17 mouse cellular contexts compared by ENCODE assay signal in the genomic region with DNA sequence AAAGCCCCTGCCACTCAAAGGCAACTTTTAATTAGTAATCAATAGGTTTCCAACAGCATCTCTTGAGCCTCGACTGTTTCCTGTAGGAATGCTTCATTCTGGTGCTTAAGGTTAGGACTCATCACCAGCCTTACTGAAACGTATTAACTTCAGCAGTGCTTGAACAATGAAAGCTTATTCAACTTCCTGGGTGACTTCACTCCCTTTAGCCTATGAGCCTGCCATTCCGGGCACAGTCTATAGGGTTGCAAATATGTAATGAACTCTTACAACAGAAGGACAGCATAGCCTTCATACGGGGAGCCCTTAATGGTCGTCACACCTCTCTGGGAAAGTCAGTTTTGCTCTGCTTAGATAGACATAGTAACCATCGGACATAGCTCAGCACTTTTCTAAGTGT.
"Had no signal": no experiment of that assay in that cellular context is flagged by ENCODE, and none has a peak within 500 bp of the region (broad histone marks: within the 10 kb centered on the region; RNA-seq: fewer than 3 reads in every experiment).

No protein-coding gene starts in this region.

- DNase-seq: lung, adult 18-20 months; lung, postnatal 36 days; right cerebral cortex, adult 18-20 months; right cerebral cortex, postnatal 4 days; spleen, adult 18-20 months; thymus, adult 18-20 months; thymus, postnatal 14 days; thymus, postnatal 36 days had no signal

- H3K4me3 ChIP-seq: liver, embryonic 15.5 days; megakaryocyte, embryonic 14.5 days; midbrain, embryonic 13.5 days; midbrain, embryonic 15.5 days; neural tube, embryonic 13.5 days; neural tube, embryonic 15.5 days had no signal

- ATAC-seq: midbrain, embryonic 13.5 days; midbrain, embryonic 15.5 days had no signal

- H3K4me2 ChIP-seq: liver, embryonic 15.5 days; lung, embryonic 14.5 days; midbrain, embryonic 11.5 days; midbrain, embryonic 13.5 days; midbrain, embryonic 15.5 days; neural tube, embryonic 13.5 days; neural tube, embryonic 15.5 days had no signal

- H3K9ac ChIP-seq: liver, embryonic 15.5 days; lung, embryonic 14.5 days; midbrain, embryonic 13.5 days; midbrain, embryonic 15.5 days; neural tube, embryonic 13.5 days; neural tube, embryonic 15.5 days had no signal

- H3K9me3 ChIP-seq: liver, embryonic 15.5 days; megakaryocyte, embryonic 14.5 days; midbrain, embryonic 13.5 days; midbrain, embryonic 15.5 days; neural tube, embryonic 13.5 days; neural tube, embryonic 15.5 days had no signal

- H3K27ac ChIP-seq: liver, embryonic 15.5 days; macrophage; midbrain, embryonic 13.5 days; midbrain, embryonic 15.5 days; neural tube, embryonic 13.5 days; neural tube, embryonic 15.5 days had no signal

- H3K27me3 ChIP-seq: liver, embryonic 15.5 days; megakaryocyte, embryonic 14.5 days; midbrain, embryonic 13.5 days; midbrain, embryonic 15.5 days; neural tube, embryonic 13.5 days; neural tube, embryonic 15.5 days had no signal

- H3K4me1 ChIP-seq: midbrain, embryonic 15.5 days; neural tube, embryonic 15.5 days had no signal

- H3K36me3 ChIP-seq: midbrain, embryonic 13.5 days; midbrain, embryonic 15.5 days; neural tube, embryonic 13.5 days; neural tube, embryonic 15.5 days had no signal
